Mouse (Mus musculus) ES-Bruce4 (cell line): ENCODE data around the gene Jsrp1. TPM values are rescaled to one million over a fixed set of nuclear protein-coding genes. Genes with fewer than 3 reads are reported as not detected.

Source experiments
- H3K27ac ChIP-seq: 2 replicates; pipeline ENCODE4 v1.5.1; 2012; ENCODE audit warnings: low read length, inconsistent platforms; ENCODE audit not compliant: insufficient read depth
- H3K27me3 ChIP-seq: 2 replicates; pipeline ENCODE4 v1.6.1; 2012; ENCODE audit warnings: mild to moderate bottlenecking, low read length, inconsistent platforms; ENCODE audit not compliant: control insufficient read depth, poor library complexity, insufficient read depth, severe bottlenecking
- H3K36me3 ChIP-seq: 2 replicates; pipeline ENCODE4 v1.6.1; 2012; ENCODE audit warnings: inconsistent platforms, mild to moderate bottlenecking, low read length, moderate library complexity; ENCODE audit not compliant: control insufficient read depth, poor library complexity, insufficient read depth, severe bottlenecking
- H3K4me1 ChIP-seq: one replicate; pipeline ENCODE4 v1.8.1; 2011; ENCODE audit warnings: low read length; ENCODE audit not compliant: control insufficient read depth, insufficient read depth
- H3K4me3 ChIP-seq: 2 replicates; pipeline ENCODE4 v1.5.1; 2011; ENCODE audit warnings: low read depth, mild to moderate bottlenecking, low read length
- H3K9ac ChIP-seq: 2 replicates; pipeline ENCODE4 v1.6.1; 2012; ENCODE audit warnings: low read depth, mild to moderate bottlenecking, inconsistent platforms; ENCODE audit not compliant: poor library complexity, severe bottlenecking
- H3K9me3 ChIP-seq: replicated peaks from 2 replicates; pipeline ENCODE4 v1.6.1; 2012; ENCODE audit warnings: mild to moderate bottlenecking, low read length, inconsistent platforms; ENCODE audit not compliant: control insufficient read depth, poor library complexity, insufficient read depth, severe bottlenecking
- CTCF ChIP-seq: IDR thresholded peaks from one replicate; pipeline ENCODE4 v1.8.1; 2011; ENCODE audit warnings: low read depth, low read length
- EP300 ChIP-seq: IDR thresholded peaks from 2 replicates; pipeline ENCODE4 v1.6.1; 2011; ENCODE audit warnings: low read depth, low read length; ENCODE audit not compliant: insufficient read depth
- POLR2A ChIP-seq: IDR thresholded peaks from one replicate; pipeline ENCODE4 v1.8.1; 2011; ENCODE audit warnings: low read length; ENCODE audit not compliant: insufficient read depth
- polyA plus RNA-seq: library from polyadenylated mRNA; stranded (reverse); fragments of >200 nt; gene quantifications from 2 replicates; pipeline ENCODE4 v1.2.4, GENCODE M21; 2011; ENCODE audit warnings: low read depth; ENCODE audit not compliant: missing spikeins, insufficient read depth, insufficient read length

Jsrp1 gene
- polyA plus RNA-seq, 1 experiment, result 0.85 TPM

DNA sequence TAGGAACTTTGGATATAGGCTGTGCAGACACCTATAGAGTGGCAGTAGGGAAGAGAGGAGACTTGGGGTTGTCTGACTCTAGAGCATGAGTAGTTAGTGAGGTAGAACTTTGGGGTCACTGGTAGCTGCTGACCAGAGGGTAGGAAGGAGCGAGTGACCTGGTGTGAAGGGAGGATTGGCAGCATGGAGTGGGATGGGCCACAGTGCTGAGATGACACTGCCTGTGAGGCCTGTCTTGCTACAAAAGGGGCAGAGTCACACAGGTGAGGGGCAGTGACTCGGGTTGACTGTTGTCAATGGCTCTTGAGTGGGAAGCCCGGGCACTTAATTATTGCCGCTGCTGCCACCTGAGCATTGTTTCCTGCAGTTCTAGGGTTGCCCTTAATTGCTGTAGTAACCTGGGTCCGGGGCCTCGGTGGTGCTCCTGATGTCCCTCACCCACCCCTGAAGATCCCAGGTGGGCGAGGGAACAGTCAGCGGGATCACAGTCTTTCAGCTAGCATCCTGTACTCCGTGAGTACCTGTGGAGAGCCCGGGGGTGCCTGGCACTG is 14.6 kb upstream of the Jsrp1 start:
- no peaks in the 10 kb centered on the region for H3K27me3 ChIP-seq
- no peak overlapping the region for H3K27ac ChIP-seq
- H3K36me3 ChIP-seq, result peaks cover 3% of the 10 kb centered on the region
- no peaks in the 10 kb centered on the region for H3K4me1 ChIP-seq
- no peak for TF ChIP-seq CTCF
- TF ChIP-seq POLR2A, result no peak
- no peak for TF ChIP-seq EP300
- H3K9me3 ChIP-seq, result no peaks in the 10 kb centered on the region
- peak overlapping the region; percentile 88 for H3K9ac ChIP-seq
- peak overlapping the region; percentile 93 for H3K4me3 ChIP-seq

DNA sequence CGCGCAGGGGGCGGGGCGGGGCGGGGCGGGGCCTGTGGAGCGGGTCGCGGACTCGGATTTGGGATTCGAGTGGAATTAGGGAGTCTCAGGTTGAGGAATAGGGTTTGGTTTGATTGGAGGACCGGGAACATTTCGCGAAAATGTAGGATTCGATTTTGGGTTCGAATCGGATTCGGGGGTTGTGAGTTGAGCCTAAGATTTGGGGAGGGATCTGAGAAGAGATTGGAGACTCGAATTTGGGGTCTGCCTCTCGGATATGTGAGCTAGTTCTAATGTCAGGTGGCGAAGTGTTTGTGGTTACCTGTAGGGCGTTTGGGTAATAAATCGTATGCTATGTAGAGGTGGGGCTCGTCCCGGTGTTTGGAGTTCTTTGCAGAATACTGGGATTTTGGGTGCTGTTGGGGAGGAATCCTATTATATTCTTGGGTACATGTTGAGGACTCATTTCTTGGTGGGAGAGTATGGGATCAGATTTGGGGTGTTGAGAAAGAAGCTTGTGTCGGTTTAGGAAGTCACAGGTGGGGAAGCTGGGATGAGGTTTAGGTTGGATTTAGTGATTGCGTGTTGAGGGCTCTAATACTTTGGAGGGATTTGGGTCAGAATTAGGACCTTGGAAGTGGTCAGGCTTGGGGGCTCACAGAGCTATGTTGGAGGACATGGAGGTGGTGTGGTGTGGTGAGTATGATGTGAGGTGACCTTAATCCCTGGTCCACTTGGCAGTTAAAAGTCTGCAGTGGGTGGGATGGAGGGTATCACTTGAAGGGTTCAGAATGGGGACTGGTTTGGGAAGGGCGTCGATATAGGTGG is 14.0 kb upstream of the Jsrp1 start:
- Histone ChIP-seq H3K27me3 (no peaks in the 10 kb centered on the region), H3K9me3 (no peaks in the 10 kb centered on the region), H3K4me3 (peak overlapping the region; percentile 93), H3K9ac (peak overlapping the region; percentile 88), H3K27ac (no peak overlapping the region), H3K4me1 (no peaks in the 10 kb centered on the region), H3K36me3 (peaks cover 3% of the 10 kb centered on the region)
- TF ChIP-seq EP300 (no peak), CTCF (no peak), POLR2A (no peak)

DNA sequence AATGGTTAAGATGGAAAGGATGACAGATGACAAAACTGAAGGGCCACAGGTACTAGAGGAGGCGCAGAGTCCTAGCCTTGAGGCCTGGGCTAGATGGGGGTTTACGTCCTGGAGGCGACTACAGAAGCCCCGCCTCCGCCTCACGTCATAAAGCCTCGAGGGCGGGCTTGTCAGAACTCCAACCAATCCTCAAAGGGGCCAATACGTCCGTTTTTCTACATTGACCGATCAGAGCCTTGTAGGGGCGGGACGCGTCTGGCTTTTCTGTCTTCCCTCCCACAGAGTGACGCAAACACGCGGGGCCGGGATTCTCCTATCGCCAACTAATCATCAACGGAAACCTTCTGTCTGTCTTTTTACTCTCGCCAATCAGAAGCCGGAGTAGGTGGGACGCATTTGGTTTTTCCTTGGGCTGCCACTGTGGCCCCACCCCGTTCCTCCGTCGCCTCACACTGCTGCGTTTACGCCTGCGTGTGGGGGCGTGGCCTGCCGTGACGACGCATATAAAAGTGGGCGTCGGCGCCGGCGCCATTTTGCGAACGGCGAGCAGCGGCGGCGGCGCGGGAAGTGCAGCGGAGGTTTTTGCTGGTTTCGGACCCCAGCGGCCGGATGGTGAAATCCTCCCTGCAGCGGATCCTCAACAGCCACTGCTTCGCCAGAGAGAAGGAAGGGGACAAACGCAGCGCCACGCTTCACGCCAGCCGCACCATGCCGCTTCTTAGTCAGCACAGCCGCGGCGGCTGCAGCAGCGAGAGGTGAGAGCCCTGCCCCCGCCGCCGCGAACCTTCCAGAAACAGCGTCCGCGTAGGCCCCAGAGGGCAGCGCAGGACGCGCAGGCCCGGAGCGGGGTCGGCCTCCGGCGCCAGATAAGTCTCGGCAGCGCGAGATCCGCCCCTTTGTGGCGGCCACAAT is 13.1 kb upstream of the Jsrp1 start, which contains the start of gene Oaz1:
TSS of gene Oaz1 (plus strand) at position 506 of the 912 bp plus-strand sequence.
- peaks cover 3% of the 10 kb centered on the region for H3K36me3 ChIP-seq
- TF ChIP-seq CTCF, result no peak
- TF ChIP-seq POLR2A, result peak; percentile 76
- TF ChIP-seq EP300, result no peak; the same call in 1 of the 2 replicates
- peak within 1 kb of the TSS; percentile 93 for H3K4me3 ChIP-seq
- no peak within 1 kb of the TSS for H3K27ac ChIP-seq
- H3K27me3 ChIP-seq, result no peaks in the 10 kb centered on the region
- H3K9ac ChIP-seq, result peak within 1 kb of the TSS; percentile 88
- H3K9me3 ChIP-seq, result no peaks in the 10 kb centered on the region
- H3K4me1 ChIP-seq, result no peaks in the 10 kb centered on the region

DNA sequence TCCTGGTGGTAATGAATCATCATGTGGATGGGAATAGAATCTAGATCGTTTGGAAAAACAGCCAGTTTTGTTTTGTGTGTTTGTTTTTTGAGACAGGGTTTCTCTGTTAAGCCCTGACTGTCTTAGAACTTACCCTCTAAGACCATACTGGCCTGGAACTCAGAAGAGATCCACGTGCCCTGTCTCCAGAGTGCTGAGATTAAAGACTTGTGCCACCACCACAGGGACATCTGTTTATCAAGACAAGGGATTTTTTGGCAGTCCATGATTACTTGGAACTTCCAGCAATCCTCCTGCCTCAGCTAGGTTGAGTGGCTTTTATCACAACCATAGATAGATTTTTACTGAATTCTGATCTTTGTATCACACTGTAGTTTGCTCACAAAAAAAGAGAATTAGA is 11.5 kb upstream of the Jsrp1 start:
- TF ChIP-seq CTCF (no peak), EP300 (no peak), POLR2A (no peak)
- H3K9me3 ChIP-seq, result no peaks in the 10 kb centered on the region
- H3K9ac ChIP-seq, result no peak overlapping the region
- no peak overlapping the region for H3K27ac ChIP-seq
- peaks cover 3% of the 10 kb centered on the region for H3K36me3 ChIP-seq
- H3K4me1 ChIP-seq, result no peaks in the 10 kb centered on the region
- H3K4me3 ChIP-seq, result no peak overlapping the region
- H3K27me3 ChIP-seq, result no peaks in the 10 kb centered on the region

DNA sequence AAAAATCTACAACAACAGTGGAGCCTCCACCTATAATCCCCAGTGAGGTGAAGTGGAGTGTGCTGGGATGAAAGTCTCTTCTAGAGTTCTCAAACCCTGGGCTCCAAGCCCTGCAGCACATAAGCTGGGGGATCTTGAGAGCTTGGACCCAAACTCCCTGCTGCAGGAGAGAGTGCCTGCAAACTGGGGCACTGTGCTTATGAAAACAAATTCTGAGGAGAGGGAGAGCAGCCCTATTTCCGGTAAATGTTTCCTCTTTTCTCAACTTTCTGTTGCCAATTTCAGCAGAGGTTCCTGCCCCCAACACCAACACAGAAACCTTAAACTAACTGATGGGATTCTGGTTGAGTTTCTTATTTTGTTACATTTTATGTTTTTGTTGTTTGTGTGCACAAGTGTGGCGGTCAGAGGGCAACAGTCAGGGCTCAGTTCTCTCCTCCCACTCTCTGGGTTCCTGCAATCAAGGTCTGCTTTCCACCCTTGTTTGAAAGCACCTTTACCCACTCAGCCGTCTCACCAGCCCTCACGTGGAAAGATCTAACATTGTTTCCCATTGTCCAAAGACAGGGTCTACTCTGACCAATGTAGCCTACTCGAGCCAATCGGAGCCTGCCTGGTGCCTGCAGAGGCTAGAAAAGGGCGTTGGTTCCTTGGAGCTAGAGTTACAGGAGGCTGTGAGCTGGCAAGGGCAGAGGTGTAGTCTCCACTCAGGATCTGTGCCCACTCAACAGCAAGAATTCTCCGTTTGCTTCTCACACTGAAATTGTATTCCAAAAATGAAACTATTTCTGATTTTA is 10.7 kb upstream of the Jsrp1 start:
- TF ChIP-seq POLR2A (no peak), CTCF (no peak), EP300 (no peak)
- Histone ChIP-seq H3K4me1 (no peaks in the 10 kb centered on the region), H3K36me3 (peaks cover 3% of the 10 kb centered on the region), H3K27ac (0 out of 2 replicates have a peak overlapping the region, but pooled peaks have one; percentile 0), H3K27me3 (no peaks in the 10 kb centered on the region), H3K4me3 (no peak overlapping the region), H3K9ac (peak overlapping the region; percentile 30), H3K9me3 (no peaks in the 10 kb centered on the region)
